Mouse (Mus musculus) megakaryocyte, embryonic 14.5 days (primary cell): ENCODE measurements at regions not wholly inside any gene's neighbourhood (a gene's known extent, or its start where the extent isn't known, plus 50 kb on each side); places are given as distances from the start of the nearest gene placed in this dataset.

Experiments used
- FLI1 ChIP-seq: IDR thresholded peaks from 2 replicates; pipeline ENCODE4 v1.6.1; 2012; ENCODE audit warnings: low read length, inconsistent platforms, mixed read lengths
- GATA1 ChIP-seq: IDR thresholded peaks from 3 replicates; pipeline ENCODE4 v1.6.1; 2012; ENCODE audit warnings: mixed read lengths, low read length, inconsistent platforms, borderline replicate concordance

- no peak for TF ChIP-seq GATA1
- no peak for TF ChIP-seq FLI1
These were observed 3838.1 kb upstream of the Gm7489 start for GRCm38 (mm10) chr15:50046653-50047052.
